Mouse (Mus musculus): ENCODE data around the gene Izumo1r. TPM values are rescaled to one million over a fixed set of nuclear protein-coding genes. Genes with fewer than 3 reads are reported as not detected.

Gene Izumo1r
- total and polyA plus RNA-seq, 3 experiments = not detected

GRCm38 (mm10) chr9:14858170-14858706, 45.5 kb downstream of the Izumo1r start:
- no peak for DNase-seq (ENCODE audit: extremely low read depth)
- H3K9me3 ChIP-seq (replicated peaks; ENCODE audit: low read length) = no peaks in the 10 kb centered on the region
- no peaks in the 10 kb centered on the region for H3K4me1 ChIP-seq (ENCODE audit: control insufficient read depth in 1 of 2, insufficient read depth in 2 of 2)
- in situ Hi-C loops (cut with MboI; ENCODE audit: low pct_ligation_motif_present, low pct_unique_long_range_greater_than_20kb, low sequenced_read_pairs) (loop anchor here (5.0 kb wide), 1 partner anchor 159 kb away; no protein-coding TSS in a partner anchor), dilution Hi-C loops (cut with MboI; ENCODE audit: extremely low pct_ligation_motif_present, extremely low pct_unique_long_range_greater_than_20kb, low sequenced_read_pairs) (no loop called here)
- H3K27me3 ChIP-seq (replicated peaks) = peaks cover 2% of the 10 kb centered on the region
- H3K79me2 ChIP-seq (replicated peaks; ENCODE audit: control insufficient read depth, extremely low read depth, insufficient read depth, poor library complexity, severe bottlenecking) = no peaks in the 10 kb centered on the region
- TF ChIP-seq RCOR1 (conservative IDR thresholded peaks at IDR 0.05; ENCODE audit: low read depth, low read length) (no peak), MAX (IDR thresholded peaks at IDR 0.05; ENCODE audit: low read length) (no peak), CHD1 (IDR thresholded peaks at IDR 0.05; ENCODE audit: low read depth, low read length) (no peak), E2F4 (IDR thresholded peaks at IDR 0.05; ENCODE audit: insufficient replicate concordance, low read depth, low read length) (no peak)
- no peak overlapping the region for H3K27ac ChIP-seq (ENCODE audit: insufficient read depth, low read depth)
- no peak overlapping the region for H3K4me2 ChIP-seq (ENCODE audit: insufficient read depth, low read depth, poor library complexity, severe bottlenecking)
- no peak overlapping the region for H3K9ac ChIP-seq (ENCODE audit: insufficient read depth, low read depth)
- H3K36me3 ChIP-seq (replicated peaks in 1 of 2; ENCODE audit: control insufficient read depth in 1 of 2, insufficient read depth in 1 of 2, low read length in 1 of 2) = no peaks in the 10 kb centered on the region
- H3K4me3 ChIP-seq (replicated peaks in 1 of 3; ENCODE audit: low read depth in 2 of 3, low read length in 2 of 3, poor library complexity in 1 of 3) = no peak overlapping the region

GRCm38 (mm10) chr9:14856922-14857654, 46.7 kb downstream of the Izumo1r start:
- Histone ChIP-seq H3K79me2 (replicated peaks; ENCODE audit: control insufficient read depth, extremely low read depth, insufficient read depth, poor library complexity, severe bottlenecking) (no peaks in the 10 kb centered on the region), H3K4me3 (replicated peaks in 1 of 3; ENCODE audit: low read depth in 2 of 3, low read length in 2 of 3, poor library complexity in 1 of 3) (no peak overlapping the region), H3K27ac (ENCODE audit: insufficient read depth, low read depth) (no peak overlapping the region), H3K36me3 (replicated peaks in 1 of 2; ENCODE audit: control insufficient read depth in 1 of 2, insufficient read depth in 1 of 2, low read length in 1 of 2) (no peaks in the 10 kb centered on the region), H3K9me3 (replicated peaks; ENCODE audit: low read length) (no peaks in the 10 kb centered on the region), H3K9ac (ENCODE audit: insufficient read depth, low read depth) (no peak overlapping the region), H3K27me3 (replicated peaks) (peaks cover 2% of the 10 kb centered on the region), H3K4me2 (ENCODE audit: insufficient read depth, low read depth, poor library complexity, severe bottlenecking) (no peak overlapping the region), H3K4me1 (ENCODE audit: control insufficient read depth in 1 of 2, insufficient read depth in 2 of 2) (no peaks in the 10 kb centered on the region)
- no peak for DNase-seq (ENCODE audit: extremely low read depth)
- in situ Hi-C loops (cut with MboI; ENCODE audit: low pct_ligation_motif_present, low pct_unique_long_range_greater_than_20kb, low sequenced_read_pairs) = loop anchor here (5.0 kb wide), 1 partner anchor 160 kb away; no protein-coding TSS in a partner anchor
- dilution Hi-C loops (cut with MboI; ENCODE audit: extremely low pct_ligation_motif_present, extremely low pct_unique_long_range_greater_than_20kb, low sequenced_read_pairs) = no loop called here
- TF ChIP-seq CHD2 (IDR thresholded peaks at IDR 0.05; ENCODE audit: low read length) = no peak
- no peak for TF ChIP-seq EP300 (IDR thresholded peaks at IDR 0.05; ENCODE audit: low read length)
- TF ChIP-seq KAT2A (IDR thresholded peaks at IDR 0.05; ENCODE audit: insufficient replicate concordance, low read length) = no peak
- TF ChIP-seq E2F4 (IDR thresholded peaks at IDR 0.05; ENCODE audit: insufficient replicate concordance, low read depth, low read length) = no peak
- no peak for TF ChIP-seq NRF1 (IDR thresholded peaks at IDR 0.05; ENCODE audit: low read depth, low read length)
- no peak for TF ChIP-seq TCF12 (IDR thresholded peaks at IDR 0.05; ENCODE audit: low read depth, low read length)
- TF ChIP-seq JUN (IDR thresholded peaks at IDR 0.05; ENCODE audit: insufficient read depth, low read depth, low read length) = no peak
- TF ChIP-seq SMC3 (IDR thresholded peaks at IDR 0.05; ENCODE audit: low read depth, low read length) = no peak
- no peak for TF ChIP-seq ZMIZ1 (IDR thresholded peaks at IDR 0.05; ENCODE audit: low read depth, low read length)
- TF ChIP-seq CTCF (conservative IDR thresholded peaks at IDR 0.05 in 1 of 2, IDR thresholded peaks at IDR 0.05 in 1 of 2; ENCODE audit: low read depth in 2 of 2, low read length in 2 of 2) = no peak
- TF ChIP-seq MEF2A (IDR thresholded peaks at IDR 0.05; ENCODE audit: borderline replicate concordance, low read depth, low read length) = no peak
- TF ChIP-seq ZKSCAN1 (IDR thresholded peaks at IDR 0.05; ENCODE audit: borderline replicate concordance, low read depth, low read length) = no peak
- TF ChIP-seq ZC3H11A (IDR thresholded peaks at IDR 0.05; ENCODE audit: low read depth, low read length) = no peak
- TF ChIP-seq JUND (conservative IDR thresholded peaks at IDR 0.05; ENCODE audit: low read depth, low read length) = no peak
- no peak for TF ChIP-seq PAX5 (IDR thresholded peaks at IDR 0.05; ENCODE audit: low read length)
- TF ChIP-seq USF1 (IDR thresholded peaks at IDR 0.05; ENCODE audit: low read depth, low read length) = no peak
- TF ChIP-seq TBP (conservative IDR thresholded peaks at IDR 0.05; ENCODE audit: low read depth, low read length) = no peak
